Mouse (Mus musculus): ENCODE data around the gene Adrb1. TPM values are rescaled to one million over a fixed set of nuclear protein-coding genes. Genes with fewer than 3 reads are reported as not detected.
A peak's percentile ranks its signal among the peaks of the same experiment; 100 is the strongest.

The Adrb1 gene
- polyA plus RNA-seq, 1 experiment from 2014 or later: 4.0 TPM

- H3K36me3 ChIP-seq: no peaks in the 10 kb centered on the region
- no peak overlapping the region for H3K27ac ChIP-seq
- no peak overlapping the region for H3K9ac ChIP-seq
- WGBS: 73% methylated on average over 8 of the region's 8 CpGs
- ATAC-seq (replicated peaks; ENCODE audit: insufficient number of reproducible peaks, insufficient read depth, low FRiP score, low read depth): no peak
- H3K4me2 ChIP-seq: no peak overlapping the region
- peaks cover 20% of the 10 kb centered on the region for H3K4me1 ChIP-seq (replicated peaks)
- no peaks in the 10 kb centered on the region for H3K27me3 ChIP-seq
- no peak overlapping the region for H3K4me3 ChIP-seq
- no peaks in the 10 kb centered on the region for H3K9me3 ChIP-seq (replicated peaks)
Measured at GRCm38 (mm10) chr19:56687026-56687635, 34.9 kb upstream of the Adrb1 start.

DNA sequence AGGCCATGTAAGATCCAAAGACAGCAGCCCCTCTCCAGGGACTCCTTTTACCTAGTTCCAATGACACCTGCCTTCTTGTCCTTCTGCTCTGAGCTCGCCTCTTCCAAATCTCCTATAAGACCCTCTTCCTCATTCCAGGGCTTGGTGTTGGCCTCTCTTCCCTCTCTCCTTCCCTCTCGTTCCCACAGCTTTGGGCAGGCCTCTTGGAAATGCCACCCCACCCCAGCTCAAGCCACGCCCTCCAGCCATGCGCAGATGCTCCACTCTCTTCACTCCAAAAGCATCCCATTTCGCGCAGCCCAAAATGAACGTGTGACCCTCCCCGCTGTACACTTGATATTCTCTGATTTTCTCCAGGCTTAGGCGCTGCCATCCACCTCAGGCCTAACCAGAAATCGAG lies 34.3 kb upstream of the Adrb1 start:
- Histone ChIP-seq H3K27ac (no peak overlapping the region), H3K9me3 (replicated peaks) (no peaks in the 10 kb centered on the region), H3K27me3 (no peaks in the 10 kb centered on the region), H3K4me3 (no peak overlapping the region), H3K36me3 (no peaks in the 10 kb centered on the region), H3K9ac (no peak overlapping the region), H3K4me1 (replicated peaks) (peaks cover 20% of the 10 kb centered on the region), H3K4me2 (no peak overlapping the region)
- ATAC-seq (replicated peaks; ENCODE audit: insufficient number of reproducible peaks, insufficient read depth, low FRiP score, low read depth): no peak
- WGBS: 83% methylated on average over 10 of the region's 10 CpGs

GRCm38 (mm10) chr19:56688661-56689335 lies 33.2 kb upstream of the Adrb1 start:
- H3K9ac ChIP-seq: no peak overlapping the region
- 47% methylated on average over 12 of the region's 12 CpGs for WGBS
- H3K4me3 ChIP-seq: no peak overlapping the region
- no peak for ATAC-seq (replicated peaks; ENCODE audit: insufficient number of reproducible peaks, insufficient read depth, low FRiP score, low read depth)
- H3K4me1 ChIP-seq (replicated peaks): peaks cover 14% of the 10 kb centered on the region
- no peaks in the 10 kb centered on the region for H3K36me3 ChIP-seq
- H3K9me3 ChIP-seq (replicated peaks): no peaks in the 10 kb centered on the region
- H3K27ac ChIP-seq: peak overlapping the region; percentile 31; the same call in 1 of the 2 replicates
- H3K27me3 ChIP-seq: no peaks in the 10 kb centered on the region
- no peak overlapping the region for H3K4me2 ChIP-seq

DNA sequence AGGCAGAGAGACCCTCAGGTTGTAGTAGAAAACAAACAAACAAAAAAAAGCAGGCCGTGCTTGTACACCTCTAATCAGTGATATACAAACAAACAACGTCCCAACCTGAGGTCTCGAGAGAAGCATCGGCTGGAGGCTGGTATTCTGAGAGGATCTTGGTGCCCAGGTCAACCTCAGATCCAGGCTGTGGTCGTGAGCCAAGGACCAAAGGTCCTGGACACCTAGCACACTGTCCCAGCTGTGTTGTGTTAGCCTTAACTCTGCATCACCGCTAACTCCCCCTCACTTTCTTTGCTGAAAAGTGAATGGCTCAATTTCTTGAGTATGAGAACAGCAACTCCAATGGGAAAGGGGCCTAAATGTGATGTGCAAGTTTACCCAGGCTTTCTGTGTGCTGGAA lies 32.5 kb upstream of the Adrb1 start:
- ATAC-seq (replicated peaks; ENCODE audit: insufficient number of reproducible peaks, insufficient read depth, low FRiP score, low read depth): no peak
- peak overlapping the region; percentile 31 for H3K27ac ChIP-seq
- no peak overlapping the region for H3K4me3 ChIP-seq
- no peaks in the 10 kb centered on the region for H3K27me3 ChIP-seq
- H3K9me3 ChIP-seq (replicated peaks): no peaks in the 10 kb centered on the region
- H3K9ac ChIP-seq: no peak overlapping the region
- no peaks in the 10 kb centered on the region for H3K36me3 ChIP-seq
- no peak overlapping the region for H3K4me2 ChIP-seq
- 65% methylated on average over 6 of the region's 6 CpGs for whole genome bisulfite sequencing
- H3K4me1 ChIP-seq (replicated peaks): peaks cover 14% of the 10 kb centered on the region

DNA sequence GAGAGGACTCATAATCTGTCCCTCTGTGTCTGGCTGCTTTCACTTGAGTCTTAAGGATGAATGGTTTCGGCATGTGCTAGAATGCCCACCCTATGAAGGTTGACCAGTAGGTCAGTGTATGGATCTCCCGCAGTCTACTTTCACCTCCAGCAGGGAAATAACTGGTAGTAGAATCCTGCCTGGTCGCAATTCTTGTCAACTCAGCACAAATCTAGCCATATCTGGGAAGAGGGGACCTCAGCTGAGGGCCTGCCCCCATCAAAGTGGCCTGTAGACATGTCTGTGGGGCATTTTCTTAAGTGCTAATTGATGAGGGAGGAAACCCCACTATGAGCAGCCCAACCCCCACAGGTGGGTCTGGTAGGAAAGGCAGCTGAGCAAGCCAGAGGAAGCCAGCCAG lies 30.9 kb upstream of the Adrb1 start:
- Histone ChIP-seq H3K9ac (no peak overlapping the region), H3K27me3 (no peaks in the 10 kb centered on the region), H3K9me3 (replicated peaks) (no peaks in the 10 kb centered on the region), H3K27ac (no peak overlapping the region), H3K36me3 (no peaks in the 10 kb centered on the region), H3K4me2 (no peak overlapping the region), H3K4me1 (replicated peaks) (peaks cover 14% of the 10 kb centered on the region), H3K4me3 (no peak overlapping the region)
- ATAC-seq (replicated peaks; ENCODE audit: insufficient number of reproducible peaks, insufficient read depth, low FRiP score, low read depth): no peak
- WGBS: 94% methylated on average over 3 of the region's 3 CpGs

- Histone ChIP-seq H3K9me3 (replicated peaks) (no peaks in the 10 kb centered on the region), H3K27me3 (no peaks in the 10 kb centered on the region), H3K4me2 (no peak overlapping the region), H3K27ac (no peak overlapping the region), H3K4me3 (no peak overlapping the region), H3K36me3 (no peaks in the 10 kb centered on the region), H3K9ac (no peak overlapping the region), H3K4me1 (replicated peaks) (peaks cover 14% of the 10 kb centered on the region)
- WGBS: 51% methylated on average over 5 of the region's 5 CpGs
- ATAC-seq (replicated peaks; ENCODE audit: insufficient number of reproducible peaks, insufficient read depth, low FRiP score, low read depth): no peak
Measured at GRCm38 (mm10) chr19:56692451-56692850, 29.5 kb upstream of the Adrb1 start.

DNA sequence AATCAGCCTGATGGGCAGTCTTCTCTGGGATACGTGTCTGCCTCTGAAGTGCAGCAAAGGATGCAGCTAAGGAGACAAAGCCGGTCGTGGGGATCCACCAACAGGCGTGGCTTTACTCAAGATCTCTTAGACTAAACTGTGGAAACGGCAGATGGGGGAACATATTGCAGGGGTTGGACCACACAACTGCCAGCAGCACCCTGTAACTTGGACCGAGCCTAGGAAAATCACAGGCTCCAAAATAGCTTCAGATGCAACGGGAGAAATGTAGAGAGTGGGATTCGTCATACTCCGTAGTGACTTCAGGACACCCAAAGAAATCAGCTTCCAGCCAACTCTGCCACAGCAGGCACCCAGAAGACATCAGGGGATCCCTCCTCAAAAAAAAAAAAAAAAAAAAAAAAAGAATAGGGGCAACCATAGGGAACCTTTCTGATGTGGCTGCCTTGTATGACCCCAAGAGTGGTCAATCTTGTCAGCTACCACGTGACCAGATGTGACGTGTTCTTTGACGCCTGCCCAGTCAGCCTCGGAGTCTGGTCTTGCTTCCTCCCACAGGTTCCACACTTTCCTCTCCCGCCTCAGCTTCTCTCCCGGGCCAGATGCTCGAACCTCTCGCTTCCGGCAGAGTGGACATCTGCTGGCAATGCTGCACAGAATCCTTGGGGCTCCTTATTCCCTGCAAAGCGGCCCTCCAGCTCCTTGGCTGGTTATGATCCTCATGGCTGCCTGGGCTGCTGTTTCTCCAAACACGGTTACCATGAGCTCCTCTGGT lies 24.4 kb upstream of the Adrb1 start:
- no peaks in the 10 kb centered on the region for H3K27me3 ChIP-seq
- WGBS: 84% methylated on average over 20 of the region's 20 CpGs
- H3K36me3 ChIP-seq: no peaks in the 10 kb centered on the region
- no peak overlapping the region for H3K9ac ChIP-seq
- peaks cover 14% of the 10 kb centered on the region for H3K4me1 ChIP-seq (replicated peaks)
- no peaks in the 10 kb centered on the region for H3K9me3 ChIP-seq (replicated peaks)
- H3K27ac ChIP-seq: no peak overlapping the region
- ATAC-seq (replicated peaks; ENCODE audit: insufficient number of reproducible peaks, insufficient read depth, low FRiP score, low read depth): no peak
- H3K4me2 ChIP-seq: no peak overlapping the region
- no peak overlapping the region for H3K4me3 ChIP-seq

DNA sequence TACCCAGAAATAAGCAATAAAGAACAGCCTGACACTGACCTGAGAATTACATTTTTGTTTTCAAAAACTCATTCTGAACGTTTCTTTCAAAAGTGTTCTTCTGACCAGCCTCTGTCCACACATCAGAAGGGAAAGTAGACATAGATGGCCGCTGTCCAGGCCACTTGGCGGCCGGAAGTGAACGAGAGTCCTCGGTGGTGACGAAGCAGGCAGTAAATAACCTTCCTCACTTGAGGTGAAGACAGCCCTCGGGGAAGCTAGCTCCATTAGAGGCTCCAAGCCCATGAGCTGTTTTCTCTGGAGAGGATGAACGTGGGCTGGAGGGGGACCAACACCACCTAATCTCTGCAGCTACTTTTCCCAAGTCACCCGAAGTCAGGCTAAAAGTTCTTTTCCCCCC lies 21.2 kb upstream of the Adrb1 start:
- peak overlapping the region; percentile 60 for H3K27ac ChIP-seq
- no peak; the same call in 1 of the 2 replicates for ATAC-seq (replicated peaks; ENCODE audit: insufficient number of reproducible peaks, insufficient read depth, low FRiP score, low read depth)

DNA sequence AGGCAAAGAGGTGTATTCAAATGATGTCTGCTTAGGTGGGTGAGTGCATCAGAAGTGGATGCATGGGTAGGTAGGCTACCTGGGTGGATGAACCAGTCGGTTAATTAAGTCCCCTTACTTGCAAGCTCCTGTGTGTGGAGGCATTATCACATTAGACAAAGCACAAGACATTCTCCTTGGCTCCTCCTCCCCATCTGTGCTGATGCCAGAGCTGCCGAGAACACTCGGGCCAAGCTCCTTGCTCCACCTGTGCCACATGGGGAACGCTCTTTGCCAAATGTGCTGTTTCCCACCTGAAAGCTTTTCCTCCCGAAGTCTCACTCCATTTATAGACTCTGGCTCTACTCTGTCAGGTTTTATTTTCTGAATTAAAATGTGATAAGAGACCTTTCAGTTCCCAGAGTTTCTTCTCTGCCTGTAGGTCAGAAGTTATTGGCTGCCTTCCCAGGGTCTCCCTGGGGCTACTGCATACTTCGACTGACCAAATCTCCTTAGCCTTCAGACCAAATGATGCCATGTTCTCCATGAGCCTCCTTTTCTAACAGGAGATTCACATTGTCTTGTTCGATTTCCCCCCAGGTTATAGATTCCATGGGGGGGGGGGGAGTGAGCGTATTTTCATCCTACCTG lies 20.5 kb upstream of the Adrb1 start:
- H3K4me3 ChIP-seq: no peak overlapping the region
- H3K9ac ChIP-seq: no peak overlapping the region
- peak overlapping the region; percentile 60 for H3K27ac ChIP-seq
- H3K4me1 ChIP-seq (replicated peaks): peaks cover 30% of the 10 kb centered on the region
- no peaks in the 10 kb centered on the region for H3K36me3 ChIP-seq
- no peaks in the 10 kb centered on the region for H3K9me3 ChIP-seq (replicated peaks)
- peak overlapping the region; percentile 28; the same call in 1 of the 2 replicates for H3K4me2 ChIP-seq
- H3K27me3 ChIP-seq: no peaks in the 10 kb centered on the region
- no peak for ATAC-seq (replicated peaks; ENCODE audit: insufficient number of reproducible peaks, insufficient read depth, low FRiP score, low read depth)
- WGBS: 52% methylated on average over 8 of the region's 8 CpGs

More for the DNA sequence above, 21.2 kb upstream of the Adrb1 start:
- Histone ChIP-seq H3K36me3 (no peaks in the 10 kb centered on the region), H3K4me2 (peak overlapping the region; percentile 28; the same call in 1 of the 2 replicates), H3K9me3 (replicated peaks) (no peaks in the 10 kb centered on the region), H3K4me1 (replicated peaks) (peaks cover 30% of the 10 kb centered on the region), H3K9ac (no peak overlapping the region), H3K27me3 (no peaks in the 10 kb centered on the region), H3K4me3 (no peak overlapping the region)
- 31% methylated on average over 10 of the region's 10 CpGs for WGBS

GRCm38 (mm10) chr19:56702039-56702438 lies 20.0 kb upstream of the Adrb1 start:
- Histone ChIP-seq H3K4me3 (no peak overlapping the region), H3K9ac (no peak overlapping the region), H3K36me3 (no peaks in the 10 kb centered on the region), H3K4me1 (replicated peaks) (peaks cover 30% of the 10 kb centered on the region), H3K27me3 (no peaks in the 10 kb centered on the region), H3K4me2 (no peak overlapping the region), H3K27ac (no peak overlapping the region), H3K9me3 (replicated peaks) (no peaks in the 10 kb centered on the region)
- 76% methylated on average over 6 of the region's 6 CpGs for WGBS
- no peak for ATAC-seq (replicated peaks; ENCODE audit: insufficient number of reproducible peaks, insufficient read depth, low FRiP score, low read depth)

Measured in heart, embryonic 15.5 days (tissue).